Mouse (Mus musculus) heart, embryonic 14.5 days (tissue): ENCODE measurements around the gene Anapc1. TPM values are rescaled to one million over a fixed set of nuclear protein-coding genes. Genes with fewer than 3 reads are reported as not detected.
A peak's percentile ranks its signal among the peaks of the same experiment; 100 is the strongest.

ENCODE experiments used
- ATAC-seq: fragments of 200-750 bp; cut with Nextera tagmentation; 2 replicates; pipeline ENCODE4 v1.8.0; 2017; ENCODE audit warnings: low read depth, moderate TSS enrichment; ENCODE audit not compliant: insufficient number of reproducible peaks, insufficient read depth, low FRiP score
- H3K27ac ChIP-seq, 2 experiments: fragments of 200-500 bp in 1 of 2; fragments of 300-500 bp in 1 of 2; sonication (generic) in 1 of 2; replicated peaks in 1 of 2; 2 replicates each; pipeline ENCODE4 v1.5.1; 2012 to 2014; ENCODE audit warnings: low read depth in 2 of 2, low read length in 2 of 2, control low read depth in 1 of 2, mild to moderate bottlenecking in 1 of 2, mixed read lengths in 1 of 2; ENCODE audit not compliant: control insufficient read depth in 1 of 2, insufficient read depth in 1 of 2
- H3K27me3 ChIP-seq: fragments of 300-500 bp; sonication (generic); 2 replicates; pipeline ENCODE4 v1.6.1; 2014; ENCODE audit warnings: mild to moderate bottlenecking, low read length, control low read depth; ENCODE audit not compliant: control insufficient read depth, insufficient read depth
- H3K36me3 ChIP-seq: fragments of 300-500 bp; sonication (generic); 2 replicates; pipeline ENCODE4 v1.6.1; 2014; ENCODE audit warnings: mild to moderate bottlenecking, control low read depth, low read length, mixed read lengths; ENCODE audit not compliant: control insufficient read depth, insufficient read depth
- H3K4me1 ChIP-seq, 2 experiments: fragments of 200-500 bp in 1 of 2; fragments of 300-500 bp in 1 of 2; sonication (generic) in 1 of 2; 2 replicates each; pipeline ENCODE4 v1.6.1; 2012 to 2014; ENCODE audit warnings: low read length in 2 of 2, control low read depth in 1 of 2, mixed read lengths in 1 of 2; ENCODE audit not compliant: control insufficient read depth in 2 of 2, insufficient read depth in 2 of 2
- H3K4me2 ChIP-seq: fragments of 300-500 bp; sonication (generic); 2 replicates; pipeline ENCODE4 v1.6.1; 2014; ENCODE audit warnings: mild to moderate bottlenecking, low read length
- H3K4me3 ChIP-seq, 2 experiments: fragments of 200-500 bp in 1 of 2; fragments of 300-500 bp in 1 of 2; sonication (generic) in 1 of 2; 2 replicates each; pipeline ENCODE4 v1.5.1; 2012 to 2014; ENCODE audit warnings: low read length in 2 of 2, mild to moderate bottlenecking in 2 of 2, control low read depth in 1 of 2, low read depth in 1 of 2, moderate library complexity in 1 of 2; ENCODE audit not compliant: control insufficient read depth in 1 of 2, insufficient read depth in 1 of 2
- H3K9ac ChIP-seq: fragments of 300-500 bp; sonication (generic); 2 replicates; pipeline ENCODE4 v1.6.1; 2014; ENCODE audit warnings: mild to moderate bottlenecking, low read length
- H3K9me3 ChIP-seq: fragments of 300-500 bp; sonication (generic); 2 replicates; pipeline ENCODE4 v1.6.1; 2016; ENCODE audit warnings: low read length, control low read depth; ENCODE audit not compliant: control insufficient read depth
- WGBS: fragments of 180-500 bp; shearing (Covaris S2); extraction: QIAGEN DNeasy Blood & Tissue Kit; methylation state at CpG from one replicate; pipeline ENCODE4 v1.1.7; 2014; 5-methylcytosine and 5-hydroxymethylcytosine counted together
- polyA plus RNA-seq: library from polyadenylated mRNA; unstranded; fragments of >200 nt; fragmentation: Nextera tagmentation; extraction: Ambion mirVana; gene quantifications from 2 replicates; pipeline ENCODE4 v1.2.1, GENCODE M21; 2014

Gene Anapc1
- polyA plus RNA-seq, 1 experiment from 2014 or later = 51.0 TPM

DNA sequence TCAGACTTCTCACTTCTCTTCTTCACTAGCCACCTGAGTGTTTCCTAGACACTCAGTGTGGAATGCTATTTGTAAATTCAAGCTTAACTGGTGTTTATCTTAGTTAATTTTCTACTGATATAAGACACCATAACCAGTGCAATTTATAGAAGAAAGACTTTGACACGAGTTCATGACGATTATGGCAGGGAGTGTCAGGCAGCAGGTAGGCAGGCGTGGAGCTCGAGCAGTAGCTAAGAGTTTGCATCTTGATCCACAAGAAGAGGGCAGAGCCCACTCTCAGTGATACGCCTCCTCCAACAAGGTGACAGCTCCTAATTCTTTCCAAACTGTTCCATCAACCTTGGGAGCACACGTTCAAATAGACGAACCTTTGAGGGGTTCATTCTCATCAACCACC, 39.4 kb upstream of the Anapc1 start:
- no peak overlapping the region for H3K27ac ChIP-seq
- H3K9me3 ChIP-seq = no peaks in the 10 kb centered on the region
- ATAC-seq = no peak
- 78% methylated on average over 7 of the region's 7 CpGs for WGBS
- H3K36me3 ChIP-seq = 0 out of 2 replicates have a peak, but pooled peaks cover 3% of the 10 kb centered on the region
- H3K9ac ChIP-seq = no peak overlapping the region
- H3K27me3 ChIP-seq = no peaks in the 10 kb centered on the region
- no peak overlapping the region for H3K4me2 ChIP-seq
- peaks cover 9 to 12% of the 10 kb centered on the region in 2 experiments for H3K4me1 ChIP-seq
- no peak overlapping the region for H3K4me3 ChIP-seq

DNA sequence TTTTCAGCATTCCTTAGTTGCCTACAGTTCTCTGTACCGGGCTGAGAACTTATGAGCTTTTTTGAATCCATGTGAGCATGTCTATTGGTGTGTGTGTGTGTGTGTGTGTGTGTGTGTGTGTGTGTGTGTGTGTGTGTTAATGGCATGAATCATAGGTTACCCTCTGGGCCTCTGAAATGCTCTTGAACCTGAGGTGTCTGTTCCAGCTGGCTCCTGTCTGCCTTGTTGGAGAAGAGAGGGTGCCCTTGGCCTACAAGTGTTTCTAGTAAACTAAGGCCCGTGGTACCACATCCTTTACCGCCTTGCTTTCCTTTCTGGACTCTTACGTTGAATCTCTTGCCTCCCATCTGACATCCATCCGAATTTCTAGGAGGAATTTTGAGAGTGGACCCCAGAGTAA, 38.9 kb upstream of the Anapc1 start:
- no peak overlapping the region for H3K4me3 ChIP-seq
- peaks cover 9 to 12% of the 10 kb centered on the region in 2 experiments for H3K4me1 ChIP-seq
- no peak for ATAC-seq
- H3K9me3 ChIP-seq = peaks cover 3% of the 10 kb centered on the region; the same call in 1 of the 2 replicates
- H3K9ac ChIP-seq = no peak overlapping the region
- H3K27me3 ChIP-seq = no peaks in the 10 kb centered on the region
- no peak overlapping the region for H3K27ac ChIP-seq
- no peak overlapping the region for H3K4me2 ChIP-seq
- 0 out of 2 replicates have a peak, but pooled peaks cover 3% of the 10 kb centered on the region for H3K36me3 ChIP-seq
- 85% methylated on average over 5 of the region's 5 CpGs for WGBS

DNA sequence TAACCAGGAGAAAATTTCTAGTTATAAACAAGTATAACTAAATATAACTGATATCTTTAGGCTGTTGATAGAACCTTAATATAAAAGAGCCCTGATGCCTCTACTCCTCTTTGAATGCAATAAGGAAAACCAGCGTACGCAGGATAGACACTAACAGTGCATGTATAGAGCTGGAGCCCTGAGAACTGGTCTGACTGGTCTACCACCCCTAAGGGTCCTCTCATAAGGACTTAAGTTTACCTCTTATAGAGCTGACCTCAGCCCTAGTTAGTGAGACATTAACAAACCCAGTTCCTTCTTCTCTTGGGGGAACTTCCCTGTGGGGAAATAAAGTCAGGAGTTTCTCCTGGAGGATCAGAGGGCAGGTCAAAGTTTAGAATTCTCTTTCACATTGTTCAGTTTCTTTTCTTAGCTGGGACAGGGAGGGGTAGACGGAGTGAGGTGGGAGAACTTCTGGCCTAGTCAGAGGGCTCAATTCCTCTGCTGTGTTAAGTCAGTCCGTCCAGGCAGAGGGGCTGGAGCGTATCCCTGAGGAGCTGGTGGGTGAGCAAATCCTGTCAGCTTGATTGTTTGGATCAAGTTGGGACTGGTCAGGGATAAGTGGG, 35.0 kb upstream of the Anapc1 start:
- H3K4me1 ChIP-seq = peaks cover 4 to 6% of the 10 kb centered on the region in 2 experiments
- ATAC-seq = no peak
- 88% methylated on average over 5 of the region's 5 CpGs for WGBS
- no peak overlapping the region for H3K27ac ChIP-seq
- no peak overlapping the region for H3K9ac ChIP-seq
- no peak overlapping the region for H3K4me3 ChIP-seq
- H3K4me2 ChIP-seq = no peak overlapping the region
- H3K9me3 ChIP-seq = peaks cover 6% of the 10 kb centered on the region; the same call in 1 of the 2 replicates
- H3K36me3 ChIP-seq = no peaks in the 10 kb centered on the region
- no peaks in the 10 kb centered on the region for H3K27me3 ChIP-seq

DNA sequence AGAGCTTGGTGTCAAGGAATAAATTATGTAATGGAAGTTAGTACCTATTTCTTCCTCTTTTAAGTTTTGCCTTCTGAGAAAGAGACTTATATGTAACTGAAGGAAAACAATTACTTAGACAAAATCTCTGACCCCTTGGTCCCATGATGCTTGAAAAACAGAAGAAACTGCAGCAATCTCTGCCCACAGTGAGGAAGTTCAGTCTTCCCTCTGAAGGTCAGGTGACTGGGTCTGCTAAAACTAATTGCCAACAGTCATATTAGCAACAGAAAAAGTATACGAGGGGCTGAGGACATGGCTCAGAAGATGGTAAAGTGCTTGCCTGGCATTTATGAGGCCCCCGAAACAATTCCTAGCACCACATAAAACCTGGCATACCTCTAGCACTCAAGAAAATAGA, 32.2 kb upstream of the Anapc1 start:
- H3K36me3 ChIP-seq = no peaks in the 10 kb centered on the region
- no peak overlapping the region for H3K27ac ChIP-seq
- H3K9ac ChIP-seq = no peak overlapping the region
- 95% methylated on average over 2 of the region's 2 CpGs for WGBS
- no peak for ATAC-seq
- H3K4me2 ChIP-seq = no peak overlapping the region
- peaks cover 6% of the 10 kb centered on the region; the same call in 1 of the 2 replicates for H3K9me3 ChIP-seq
- no peak overlapping the region for H3K4me3 ChIP-seq
- H3K4me1 ChIP-seq = peaks cover 7 to 14% of the 10 kb centered on the region in 2 experiments
- H3K27me3 ChIP-seq = no peaks in the 10 kb centered on the region

DNA sequence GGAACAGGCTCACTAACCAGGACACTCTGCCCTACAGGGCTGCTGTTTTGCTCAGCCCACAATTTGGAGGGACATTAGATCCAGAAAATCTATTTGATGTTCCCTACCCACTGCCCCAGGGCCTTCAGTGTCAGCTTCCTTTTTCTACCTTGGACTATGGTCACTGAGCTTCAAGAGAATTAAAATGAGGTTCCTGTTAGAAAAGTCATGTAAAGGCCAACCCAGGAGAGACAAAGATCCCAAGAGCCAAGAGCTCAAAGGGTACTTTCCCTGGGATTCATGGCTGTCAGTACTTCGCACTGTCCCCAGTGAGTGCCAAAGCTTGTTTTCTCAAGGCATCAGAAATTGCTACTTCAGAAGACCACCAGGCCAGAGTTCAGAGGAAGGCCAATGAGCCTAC, 28.8 kb upstream of the Anapc1 start:
- ATAC-seq = no peak
- WGBS = 86% methylated on average over 1 of the region's 1 CpGs
- Histone ChIP-seq H3K4me1 (peaks cover 10 to 25% of the 10 kb centered on the region in 2 experiments), H3K4me2 (no peak overlapping the region), H3K9me3 (peaks cover 2% of the 10 kb centered on the region; the same call in 1 of the 2 replicates), H3K4me3 (no peak overlapping the region), H3K36me3 (no peaks in the 10 kb centered on the region), H3K27ac (no peak overlapping the region), H3K9ac (no peak overlapping the region), H3K27me3 (no peaks in the 10 kb centered on the region)

DNA sequence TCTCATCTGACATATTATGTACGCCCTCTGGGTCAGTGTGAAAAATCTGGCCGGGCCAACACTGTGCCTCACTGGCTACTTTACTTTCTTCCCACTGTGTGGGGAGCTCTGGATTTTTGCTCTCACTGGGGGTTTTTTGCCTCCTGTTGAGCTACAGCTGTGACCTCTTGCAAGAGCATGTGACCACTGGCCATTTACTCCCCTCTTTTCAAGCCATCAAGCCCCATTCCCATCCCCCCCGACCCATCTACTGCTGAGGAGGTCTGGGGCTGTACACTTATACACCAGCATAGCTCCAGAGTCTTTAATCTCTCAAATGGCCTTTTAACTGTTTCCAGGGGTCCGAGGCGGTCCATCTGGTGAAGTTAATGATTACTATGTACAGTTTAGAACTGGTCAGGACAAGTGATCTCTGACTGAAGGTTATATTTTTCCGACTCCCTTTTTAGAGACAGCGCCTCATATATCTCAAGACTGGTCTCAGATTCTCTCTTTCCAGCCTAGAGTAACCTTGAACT, 27.6 kb upstream of the Anapc1 start:
- no peaks in the 10 kb centered on the region for H3K9me3 ChIP-seq
- no peak for ATAC-seq
- 83% methylated on average over 7 of the region's 7 CpGs for WGBS
- no peak overlapping the region for H3K27ac ChIP-seq
- no peaks in the 10 kb centered on the region for H3K27me3 ChIP-seq
- no peaks in the 10 kb centered on the region for H3K36me3 ChIP-seq
- H3K9ac ChIP-seq = no peak overlapping the region
- no peak overlapping the region for H3K4me2 ChIP-seq
- peaks cover 10 to 25% of the 10 kb centered on the region in 2 experiments for H3K4me1 ChIP-seq
- no peak overlapping the region for H3K4me3 ChIP-seq

DNA sequence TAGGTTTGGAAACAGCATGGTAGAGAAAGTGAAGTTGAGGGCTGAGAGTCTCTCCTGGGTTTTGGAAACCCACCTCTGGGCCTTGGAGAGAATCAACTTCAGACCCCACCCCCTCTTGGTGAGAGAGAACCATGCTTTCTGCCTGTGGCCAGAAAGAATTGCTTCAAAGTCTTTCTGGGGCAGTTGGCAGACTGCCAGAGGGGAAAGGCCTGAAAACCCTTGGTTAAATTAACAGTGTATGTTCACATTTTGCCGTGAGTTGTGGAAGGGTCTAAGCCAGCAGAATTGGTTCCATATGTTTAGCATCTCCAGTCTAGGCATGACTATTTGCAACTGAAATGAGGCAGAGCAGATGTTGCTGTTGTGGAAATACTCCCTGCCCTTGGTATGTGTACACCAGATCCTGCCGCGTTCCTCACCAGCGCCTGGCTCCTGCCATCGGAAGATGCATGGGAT, 26.4 kb upstream of the Anapc1 start:
- 0 out of 2 replicates have a peak, but pooled peaks have one; percentile 34 for ATAC-seq
- Histone ChIP-seq H3K4me3 (no peak overlapping the region), H3K4me2 (no peak overlapping the region), H3K36me3 (no peaks in the 10 kb centered on the region), H3K27ac (peak overlapping the region in 1 of 2 experiments; percentile 47; a peak in 2 of 4 replicates), H3K9ac (no peak overlapping the region), H3K9me3 (no peaks in the 10 kb centered on the region), H3K4me1 (peaks cover 10 to 25% of the 10 kb centered on the region in 2 experiments), H3K27me3 (no peaks in the 10 kb centered on the region)
- WGBS = 58% methylated on average over 5 of the region's 5 CpGs
